Mouse (Mus musculus) liver, postnatal 0 days (tissue): ENCODE data around the gene Zbtb5. TPM values are rescaled to one million over a fixed set of nuclear protein-coding genes. Genes with fewer than 3 reads are reported as not detected.
"Not testable (repeated sequence)": the region's sequence is repeated elsewhere in the genome, so short reads cannot be mapped to it uniquely, and the experiment has no call there.

ENCODE experiments used
- ATAC-seq: fragments of 200-750 bp; cut with Nextera tagmentation; 2 replicates; pipeline ENCODE4 v1.8.0; 2017; ENCODE audit warnings: mild to moderate bottlenecking, moderate library complexity
- DNase-seq: peaks from one replicate; pipeline ENCODE4 v3.0.0-alpha.2; 2016
- H3K27ac ChIP-seq: fragments of 300-500 bp; sonication (generic); 2 replicates; pipeline ENCODE4 v1.5.1; 2014; ENCODE audit warnings: antibody characterized with exemption, moderate library complexity, mild to moderate bottlenecking, low read depth
- H3K27me3 ChIP-seq: fragments of 300-500 bp; sonication (generic); 2 replicates; pipeline ENCODE4 v1.6.1; 2014; ENCODE audit warnings: low read length, control low read depth, mixed read lengths; ENCODE audit not compliant: insufficient read depth
- H3K36me3 ChIP-seq: fragments of 300-500 bp; sonication (generic); replicated peaks from 2 replicates; pipeline ENCODE4 v1.6.1; 2014; ENCODE audit warnings: mild to moderate bottlenecking, control low read depth, low read length, moderate library complexity, mixed read lengths; ENCODE audit not compliant: insufficient read depth
- H3K4me1 ChIP-seq: fragments of 300-500 bp; sonication (generic); 2 replicates; pipeline ENCODE4 v1.6.1; 2014; ENCODE audit warnings: antibody characterized with exemption, mild to moderate bottlenecking, control low read depth; ENCODE audit not compliant: insufficient read depth
- H3K4me2 ChIP-seq: fragments of 300-500 bp; sonication (generic); 2 replicates; pipeline ENCODE4 v1.6.1; 2014; ENCODE audit warnings: low read depth, mild to moderate bottlenecking, low read length, moderate library complexity, mixed read lengths
- H3K4me3 ChIP-seq: fragments of 300-500 bp; sonication (generic); 2 replicates; pipeline ENCODE4 v1.5.1; 2014; ENCODE audit warnings: low read depth, low read length
- H3K9ac ChIP-seq: fragments of 300-500 bp; sonication (generic); replicated peaks from 2 replicates; pipeline ENCODE4 v1.6.1; 2014; ENCODE audit warnings: mild to moderate bottlenecking, moderate library complexity
- H3K9me3 ChIP-seq: fragments of 300-500 bp; sonication (generic); 2 replicates; pipeline ENCODE4 v1.6.1; 2016; ENCODE audit warnings: mild to moderate bottlenecking, control low read depth, low read length, mixed read lengths
- CTCF ChIP-seq: sonication (generic); IDR thresholded peaks from 2 replicates; pipeline ENCODE4 v1.5.1; 2016; ENCODE audit warnings: antibody characterized with exemption, low read depth
- EP300 ChIP-seq: IDR thresholded peaks from 2 replicates; pipeline ENCODE4 v1.6.1; 2016; ENCODE audit warnings: antibody characterized with exemption, low read depth, mild to moderate bottlenecking
- WGBS: fragments of 180-500 bp; shearing (Covaris S2); extraction: QIAGEN DNeasy Blood & Tissue Kit; methylation state at CpG from one replicate; pipeline ENCODE4 v1.1.7; 2014; ENCODE audit not compliant: insufficient replicate concordance; 5-methylcytosine and 5-hydroxymethylcytosine counted together
- polyA plus RNA-seq: library from polyadenylated mRNA; unstranded; fragments of >200 nt; fragmentation: Nextera tagmentation; extraction: Ambion mirVana; gene quantifications from 2 replicates; pipeline ENCODE4 v1.2.1, GENCODE M21; 2015

Zbtb5 gene
- polyA plus RNA-seq, 1 experiment from 2014 or later: 6.5 TPM

GRCm38 (mm10) chr4:44998071-44998470 lies 14.1 kb downstream of the Zbtb5 start:
- 70% methylated on average over 3 of the region's 3 CpGs for WGBS
- Histone ChIP-seq H3K4me3 (no peak overlapping the region), H3K36me3 (peaks cover 12% of the 10 kb centered on the region), H3K9ac (no peak overlapping the region), H3K9me3 (no peaks in the 10 kb centered on the region), H3K27me3 (no peaks in the 10 kb centered on the region), H3K4me1 (peaks cover 19% of the 10 kb centered on the region), H3K27ac (no peak overlapping the region), H3K4me2 (no peak overlapping the region)
- TF ChIP-seq CTCF (no peak), EP300 (no peak)
- DNase-seq (no peak), ATAC-seq (no peak)

DNA sequence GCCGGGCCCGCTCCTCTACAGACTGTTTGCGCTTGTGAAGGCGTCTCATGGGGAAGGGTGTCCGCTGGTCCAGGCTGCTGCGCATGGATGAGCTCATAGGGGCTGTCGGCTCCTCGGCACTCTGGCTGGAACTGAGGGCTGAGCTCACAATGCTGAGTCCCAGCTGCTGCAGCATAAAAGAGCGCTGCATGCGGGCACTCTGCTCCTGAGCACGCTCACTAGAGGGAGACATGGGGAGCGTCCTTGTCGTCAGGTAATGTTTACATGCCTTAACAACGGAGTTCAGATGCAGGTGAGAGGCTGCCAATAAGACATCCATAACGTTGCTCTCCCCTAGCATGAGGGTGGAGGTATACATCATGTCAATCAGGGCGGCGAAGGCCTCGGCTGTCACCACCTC lies 17.4 kb downstream of the Zbtb5 start:
- TF ChIP-seq CTCF (no peak), EP300 (no peak)
- no peaks in the 10 kb centered on the region for H3K9me3 ChIP-seq
- H3K27ac ChIP-seq: no peak overlapping the region
- H3K4me3 ChIP-seq: no peak overlapping the region
- H3K36me3 ChIP-seq: peaks cover 24% of the 10 kb centered on the region
- H3K27me3 ChIP-seq: no peaks in the 10 kb centered on the region
- H3K9ac ChIP-seq: no peak overlapping the region
- WGBS: 85% methylated on average over 18 of the region's 18 CpGs
- peaks cover 19% of the 10 kb centered on the region for H3K4me1 ChIP-seq
- ATAC-seq (no peak), DNase-seq (no peak)
- H3K4me2 ChIP-seq: no peak overlapping the region

GRCm38 (mm10) chr4:44993847-44994246 lies 18.4 kb downstream of the Zbtb5 start:
- peak; percentile 86 for ATAC-seq
- WGBS: 63% methylated on average over 9 of the region's 9 CpGs
- Histone ChIP-seq H3K4me3 (no peak overlapping the region), H3K27me3 (no peaks in the 10 kb centered on the region), H3K36me3 (peaks cover 33% of the 10 kb centered on the region), H3K9me3 (no peaks in the 10 kb centered on the region), H3K9ac (no peak overlapping the region), H3K4me1 (peaks cover 17% of the 10 kb centered on the region), H3K27ac (peak overlapping the region; percentile 64; the same call in 1 of the 2 replicates), H3K4me2 (peak overlapping the region; percentile 38; the same call in 1 of the 2 replicates)
- peak; percentile 67 for TF ChIP-seq EP300
- TF ChIP-seq CTCF: no peak
- peak; percentile 63 for DNase-seq

DNA sequence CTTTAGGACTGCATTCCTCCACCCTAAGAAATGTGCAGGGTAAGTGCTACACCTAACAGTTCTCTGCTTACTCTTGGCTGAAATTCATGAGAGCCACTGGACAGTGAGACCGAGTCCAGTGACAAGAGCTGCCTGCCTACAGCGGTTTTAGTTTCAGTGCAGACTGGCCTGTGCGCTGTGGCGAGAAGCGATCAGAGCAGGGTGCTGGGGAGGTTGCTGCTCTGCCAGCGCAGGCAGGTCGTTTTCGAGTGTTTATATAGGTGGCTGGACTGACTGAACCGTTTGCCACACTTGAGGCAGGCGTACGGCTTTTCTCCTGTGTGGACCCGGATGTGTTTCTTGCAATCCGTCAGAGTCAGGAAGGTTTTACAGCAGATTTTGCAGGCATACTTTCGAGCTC lies 19.0 kb downstream of the Zbtb5 start:
- Histone ChIP-seq H3K36me3 (peaks cover 39% of the 10 kb centered on the region), H3K4me1 (peaks cover 16% of the 10 kb centered on the region)
- ATAC-seq, H3K4me2 ChIP-seq, H3K9me3 ChIP-seq, H3K4me3 ChIP-seq, H3K27ac ChIP-seq, H3K27me3 ChIP-seq, H3K9ac ChIP-seq, DNase-seq: not testable (repeated sequence)
- 85% methylated on average over 13 of the region's 14 CpGs for WGBS

DNA sequence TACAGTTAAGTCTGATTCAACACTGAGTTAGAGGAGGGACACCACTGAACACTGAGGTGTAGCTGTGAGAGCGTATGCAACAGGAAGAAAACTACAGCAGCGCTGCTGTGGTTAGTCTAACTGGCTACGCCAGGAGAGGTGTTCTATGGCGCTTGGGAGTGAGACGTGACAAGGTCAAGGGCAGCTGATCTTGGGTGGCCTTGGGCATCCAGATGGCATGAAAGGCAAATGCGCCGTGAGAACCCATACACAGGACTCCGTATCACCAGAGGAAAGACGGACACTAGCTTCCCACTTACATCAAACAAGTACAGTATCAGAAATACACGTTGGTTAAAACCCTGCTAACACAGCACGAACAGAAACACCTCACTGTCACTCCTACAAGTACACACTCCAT lies 19.9 kb downstream of the Zbtb5 start:
- H3K4me1 ChIP-seq: peaks cover 14% of the 10 kb centered on the region
- not testable (repeated sequence) for H3K27me3 ChIP-seq, H3K4me3 ChIP-seq, H3K9ac ChIP-seq, H3K27ac ChIP-seq, DNase-seq, ATAC-seq, H3K9me3 ChIP-seq, H3K4me2 ChIP-seq
- peaks cover 44% of the 10 kb centered on the region for H3K36me3 ChIP-seq
- 85% methylated on average over 11 of the region's 11 CpGs for WGBS

DNA sequence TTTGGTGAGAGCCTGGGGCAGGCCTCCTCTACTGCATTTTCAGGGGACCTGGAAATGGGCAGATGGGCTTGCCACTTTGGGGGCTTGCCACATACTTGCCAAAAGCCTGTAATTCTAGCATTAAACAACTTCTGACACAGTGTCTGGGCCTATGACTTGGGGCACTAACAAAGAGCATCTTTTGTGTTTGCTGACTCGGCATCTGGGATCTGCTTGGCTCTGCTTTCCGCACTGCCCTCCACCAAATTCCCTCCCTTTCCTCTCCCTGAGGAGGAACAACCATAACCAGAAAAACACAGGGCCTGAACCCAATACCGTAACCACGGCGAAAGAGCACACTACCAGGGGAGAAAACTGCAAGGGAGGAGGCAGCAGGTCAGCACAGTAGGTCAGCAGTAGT lies 21.7 kb downstream of the Zbtb5 start:
- no peak overlapping the region for H3K4me2 ChIP-seq
- H3K36me3 ChIP-seq: peaks cover 60% of the 10 kb centered on the region
- H3K27me3 ChIP-seq: no peaks in the 10 kb centered on the region
- no peaks in the 10 kb centered on the region for H3K9me3 ChIP-seq
- no peak overlapping the region for H3K9ac ChIP-seq
- WGBS: 86% methylated on average over 5 of the region's 5 CpGs
- no peak for ATAC-seq
- H3K27ac ChIP-seq: no peak overlapping the region
- TF ChIP-seq EP300: no peak
- no peak overlapping the region for H3K4me3 ChIP-seq
- H3K4me1 ChIP-seq: 0 out of 2 replicates have a peak, but pooled peaks cover 8% of the 10 kb centered on the region
- DNase-seq: no peak

DNA sequence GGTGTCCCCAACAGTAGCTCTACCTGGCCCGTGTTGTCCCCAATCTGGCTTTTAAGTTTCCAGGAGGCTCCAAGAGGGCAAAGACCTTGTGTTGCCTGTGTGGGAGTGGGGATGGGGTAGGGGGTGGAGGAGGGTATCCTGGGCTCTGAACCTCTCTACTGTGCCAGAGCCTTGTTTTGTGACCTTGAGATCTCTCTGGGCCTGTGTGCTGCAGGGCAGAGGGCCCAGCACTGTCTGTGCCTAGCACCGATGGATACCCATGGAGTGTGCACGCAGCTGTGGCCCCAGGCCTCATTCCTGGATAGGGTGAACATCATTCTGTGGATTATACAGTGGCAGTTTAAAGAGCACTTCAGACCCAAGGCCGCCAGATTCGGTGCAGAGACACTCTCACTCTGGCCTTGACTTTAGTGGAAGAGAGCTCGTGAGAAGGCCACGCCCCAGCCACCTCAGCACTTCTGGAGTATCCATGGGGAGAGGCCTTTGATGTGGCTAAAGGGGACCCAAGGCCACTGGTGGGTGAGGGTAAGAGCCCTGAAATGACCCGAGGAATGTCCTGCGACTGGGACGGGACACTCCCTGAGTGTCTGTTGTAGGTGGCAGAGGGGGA lies 29.0 kb downstream of the Zbtb5 start:
- TF ChIP-seq EP300 (no peak), CTCF (no peak)
- peak overlapping the region; percentile 80 for H3K9ac ChIP-seq
- H3K36me3 ChIP-seq: peaks cover 40% of the 10 kb centered on the region
- DNase-seq: no peak
- H3K4me2 ChIP-seq: peak overlapping the region; percentile 80
- H3K4me1 ChIP-seq: peaks cover 17% of the 10 kb centered on the region
- H3K9me3 ChIP-seq: no peaks in the 10 kb centered on the region
- H3K27ac ChIP-seq: peak overlapping the region; percentile 97
- WGBS: 60% methylated on average over 10 of the region's 10 CpGs
- H3K4me3 ChIP-seq: peak overlapping the region; percentile 66
- H3K27me3 ChIP-seq: no peaks in the 10 kb centered on the region
- no peak for ATAC-seq
